Mouse (Mus musculus): ENCODE data around the gene Phlpp1.

Gene Phlpp1

GRCm38 (mm10) chr1:106199109-106199508 lies 27.6 kb downstream of the Phlpp1 start:
- DNase-seq = no peak

DNA sequence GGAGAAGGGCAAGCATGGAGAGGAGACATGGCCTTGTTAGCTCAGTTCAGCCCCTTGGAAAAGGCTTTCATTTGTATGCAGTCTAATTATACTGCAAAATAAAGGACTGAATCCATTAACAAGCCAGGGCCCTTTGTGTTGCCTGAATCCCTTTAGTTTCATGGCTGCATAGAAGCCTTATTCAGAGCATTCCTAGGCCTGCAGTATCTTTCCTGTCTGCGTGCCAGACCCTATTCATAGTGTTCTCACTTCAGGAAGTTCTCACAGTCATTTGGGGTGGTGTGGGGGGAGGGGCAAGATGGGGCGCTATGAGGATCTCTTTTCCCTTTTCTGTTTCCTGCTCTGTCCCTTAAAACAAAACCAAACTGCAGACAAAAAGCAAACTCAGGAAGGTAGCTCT lies 28.1 kb downstream of the Phlpp1 start:
- DNase-seq = peak in 1 of 2 experiments; percentile 63

DNA sequence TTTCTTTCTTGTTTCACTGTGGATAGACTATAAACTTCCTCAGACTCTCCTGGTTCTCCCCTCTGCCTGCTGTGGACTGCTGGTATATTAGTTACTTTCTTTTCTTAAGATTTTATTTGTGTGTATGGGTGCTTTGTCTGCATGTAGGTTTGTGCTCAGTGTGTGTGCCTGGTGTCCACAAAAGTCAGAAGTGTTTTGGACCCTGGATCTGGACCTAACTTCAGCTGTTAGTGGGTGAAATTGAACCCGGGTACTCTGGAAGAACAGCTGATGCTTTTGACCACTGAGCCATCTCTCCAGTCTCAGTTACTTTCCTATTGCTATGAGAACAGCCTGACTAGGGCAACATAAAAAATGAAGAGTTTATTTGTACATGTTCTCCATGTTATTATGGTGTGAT lies 29.5 kb downstream of the Phlpp1 start:
- no peak for DNase-seq

- DNase-seq = no peak
These were observed 30.4 kb downstream of the Phlpp1 start for GRCm38 (mm10) chr1:106201929-106202328.

GRCm38 (mm10) chr1:106203942-106204341 lies 32.4 kb downstream of the Phlpp1 start:
- no peak for DNase-seq

DNA sequence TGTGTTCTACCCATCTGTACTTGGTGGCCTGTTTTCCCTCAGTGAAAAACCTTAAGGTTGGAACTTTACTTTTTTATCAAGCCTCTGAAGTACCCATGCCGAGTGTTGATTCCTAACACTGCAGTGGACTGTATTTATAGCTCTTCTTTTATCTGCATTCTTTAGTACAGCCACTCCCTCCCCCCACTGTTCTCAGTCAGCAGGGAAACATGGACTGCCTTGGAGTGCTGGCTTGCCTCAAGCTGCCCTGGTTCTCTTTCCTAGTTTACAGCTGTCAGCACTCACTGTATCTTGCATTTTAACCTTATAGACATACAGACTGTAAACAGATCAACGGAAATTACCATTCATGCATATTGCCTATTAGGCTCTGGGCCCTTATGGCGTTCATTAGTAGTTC lies 32.8 kb downstream of the Phlpp1 start:
- peak in 1 of 2 experiments; percentile 36 for DNase-seq

DNA sequence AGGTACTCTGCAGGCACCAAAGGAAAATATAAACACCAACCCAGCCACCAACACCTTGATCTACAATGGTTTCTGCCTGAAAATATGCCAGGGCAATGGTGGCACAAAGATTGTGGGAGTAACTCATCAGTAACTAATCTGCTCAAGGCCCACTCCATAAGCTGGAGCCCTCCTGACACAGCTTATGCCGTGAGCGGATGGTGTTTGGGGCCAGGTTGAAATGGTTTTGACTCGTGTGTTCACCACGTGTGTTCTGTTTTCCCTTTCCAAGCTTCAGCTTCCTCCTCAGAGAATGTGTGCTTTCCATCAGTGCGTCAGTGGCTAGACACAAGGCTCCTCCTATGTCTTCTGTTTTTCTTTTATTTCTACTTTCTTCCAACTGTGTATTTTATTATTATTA lies 37.0 kb downstream of the Phlpp1 start:
- no peak for DNase-seq

GRCm38 (mm10) chr1:106210461-106210860 lies 38.9 kb downstream of the Phlpp1 start:
- DNase-seq = no peak

- no peak for DNase-seq
These were observed 39.6 kb downstream of the Phlpp1 start for GRCm38 (mm10) chr1:106211146-106211545.

DNA sequence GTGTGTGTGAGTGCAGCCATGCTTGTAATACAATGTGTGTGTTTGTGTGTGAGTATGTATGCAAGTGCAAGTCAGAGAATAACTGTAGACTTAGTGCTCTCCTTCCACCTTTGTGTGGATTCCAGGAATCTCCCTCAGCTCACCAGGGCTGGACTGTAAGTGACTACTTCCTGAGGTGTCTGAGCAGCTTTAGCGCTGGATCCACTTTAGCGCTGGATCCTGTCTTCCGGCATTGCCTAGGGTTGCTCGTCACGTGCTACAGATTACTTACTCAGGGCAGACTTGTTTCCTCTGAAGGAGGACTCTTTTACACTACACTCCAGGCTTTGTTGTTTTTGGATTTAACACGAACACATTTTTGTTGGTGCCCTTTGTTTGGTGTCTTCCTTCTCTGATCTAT lies 48.9 kb downstream of the Phlpp1 start:
- no peak for DNase-seq

- no peak for DNase-seq
These were observed 49.8 kb downstream of the Phlpp1 start for GRCm38 (mm10) chr1:106221371-106221770.

GRCm38 (mm10) chr1:106221964-106222363 lies 50.4 kb downstream of the Phlpp1 start:
- DNase-seq = no peak

DNA sequence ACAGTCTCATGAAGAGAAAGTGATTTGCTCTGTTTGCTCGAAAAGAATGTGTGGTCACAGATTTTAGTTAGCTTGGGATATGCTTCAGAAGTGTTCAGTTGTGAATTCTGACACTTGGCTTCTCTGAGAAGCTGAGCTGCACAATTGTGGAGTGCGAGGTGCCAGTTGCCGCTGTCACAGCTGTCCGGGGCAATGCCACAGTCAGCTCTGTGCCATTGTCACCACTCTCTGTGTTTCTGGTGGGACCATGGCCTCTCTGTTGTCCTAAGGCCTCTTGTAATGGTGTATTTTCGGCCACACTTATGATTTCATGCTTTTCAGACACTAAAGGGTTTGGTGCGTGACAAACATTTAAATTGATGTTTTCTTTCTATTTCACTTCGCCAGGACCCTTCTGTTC lies 55.1 kb downstream of the Phlpp1 start:
- DNase-seq = no peak

DNA sequence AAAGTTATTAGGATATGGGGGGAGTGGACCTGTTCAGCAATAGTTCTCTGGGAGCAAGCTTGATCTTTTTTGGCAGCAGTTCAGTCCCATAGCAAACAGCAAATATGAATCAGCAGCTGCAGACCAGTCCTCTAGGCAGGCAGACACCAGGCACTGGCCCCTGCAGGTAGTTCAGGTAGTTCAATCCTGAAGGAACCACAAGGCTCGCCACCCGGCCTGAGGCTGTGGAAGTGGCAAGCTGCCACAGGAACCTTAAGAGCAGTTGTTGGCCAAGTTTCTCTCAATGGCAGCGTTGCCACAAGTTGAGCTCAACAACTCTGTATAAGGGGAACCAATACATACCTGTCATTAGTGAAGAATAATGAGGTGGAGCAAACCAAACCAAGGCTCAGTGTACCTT lies 58.8 kb downstream of the Phlpp1 start:
- peak; percentile 30 to 34 for DNase-seq

DNA sequence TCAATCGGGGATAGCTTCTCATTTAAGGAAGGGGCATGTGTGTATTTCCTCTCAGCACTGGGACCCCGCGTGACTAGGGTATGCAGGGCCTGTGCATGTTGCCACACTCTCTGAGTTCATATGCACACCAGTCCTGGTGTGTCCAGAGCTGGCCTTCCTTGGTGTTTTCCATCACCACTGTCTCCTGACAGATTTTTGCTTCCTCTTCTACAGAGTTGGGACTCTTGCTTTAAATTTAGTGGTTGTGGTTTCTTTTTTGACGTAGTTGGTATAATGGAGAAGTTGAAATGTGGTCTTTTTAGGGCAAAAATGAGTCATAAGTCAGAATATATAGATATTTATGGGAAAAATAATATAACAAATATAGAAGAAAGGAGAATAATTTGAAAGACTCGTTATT lies 59.8 kb downstream of the Phlpp1 start:
- DNase-seq = peak in 1 of 2 experiments; percentile 22

DNA sequence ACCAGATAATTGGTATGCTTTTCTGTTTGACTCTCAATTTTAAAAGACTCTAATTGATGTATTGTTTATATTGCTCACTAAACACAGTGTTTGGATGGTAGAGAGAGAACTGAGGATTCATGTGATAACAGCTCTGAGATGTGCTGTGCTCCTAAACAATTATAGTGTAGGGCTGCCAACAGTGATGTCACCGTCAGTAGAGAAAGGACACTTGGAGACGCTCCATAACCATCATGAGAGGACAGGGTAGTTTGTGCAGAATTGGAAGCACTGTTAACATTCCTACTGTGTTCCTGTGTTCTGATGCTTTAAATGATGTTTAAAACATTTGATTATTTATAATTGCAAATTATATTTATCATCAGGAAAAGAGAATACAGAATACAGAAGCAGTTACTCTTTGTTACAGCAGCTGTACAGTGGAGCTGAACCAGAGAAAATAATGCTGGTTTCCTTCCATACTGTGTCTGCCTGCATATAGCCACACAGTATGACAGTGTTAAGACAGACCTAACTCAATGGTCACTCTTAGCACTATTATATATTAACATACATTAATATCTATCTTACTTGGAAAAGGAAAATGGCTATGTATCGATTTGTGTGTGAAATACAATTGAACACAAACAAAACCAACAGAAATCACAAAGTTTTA lies 60.4 kb downstream of the Phlpp1 start:
- peak; percentile 53 to 78 for DNase-seq

DNA sequence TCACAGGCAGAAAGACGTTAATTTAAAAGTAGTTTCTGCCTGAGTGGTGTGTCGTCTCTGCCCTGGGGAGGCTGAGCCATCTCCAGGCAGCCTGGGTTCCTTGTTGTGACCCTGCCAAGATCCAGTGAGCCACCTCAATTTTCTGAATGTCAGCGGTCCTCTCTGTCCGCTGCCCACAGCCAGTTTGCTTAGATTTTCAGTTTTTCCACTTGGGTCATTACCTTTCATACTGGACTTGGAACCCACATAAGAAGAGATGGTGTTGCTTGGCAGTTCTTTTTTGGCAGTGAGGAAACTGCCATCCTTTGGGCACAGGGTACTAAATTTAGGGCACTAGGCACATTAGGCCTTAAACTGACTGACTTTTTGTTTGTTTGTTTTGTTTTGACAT lies 60.9 kb downstream of the Phlpp1 start:
- DNase-seq = peak; percentile 39 to 45

DNA sequence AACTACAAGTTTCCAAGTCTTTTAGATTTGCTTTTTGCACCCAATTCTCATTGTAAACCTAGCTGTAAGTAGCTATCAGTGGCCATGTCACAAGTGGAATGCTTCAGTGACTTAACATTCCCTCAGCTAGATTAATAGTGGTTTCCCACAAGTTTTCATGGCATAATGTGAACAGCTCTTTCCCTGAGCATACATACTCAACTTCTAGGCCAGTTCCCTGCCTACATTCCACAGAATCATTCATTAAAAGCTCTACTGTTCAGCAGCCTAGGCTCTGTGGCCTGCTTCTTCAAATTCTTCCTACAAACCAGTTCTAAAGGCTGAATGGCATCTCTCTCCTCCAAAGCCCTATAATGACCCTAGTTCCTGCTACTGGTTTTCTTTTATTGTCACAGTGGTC lies 65.4 kb downstream of the Phlpp1 start:
- no peak for DNase-seq

DNA sequence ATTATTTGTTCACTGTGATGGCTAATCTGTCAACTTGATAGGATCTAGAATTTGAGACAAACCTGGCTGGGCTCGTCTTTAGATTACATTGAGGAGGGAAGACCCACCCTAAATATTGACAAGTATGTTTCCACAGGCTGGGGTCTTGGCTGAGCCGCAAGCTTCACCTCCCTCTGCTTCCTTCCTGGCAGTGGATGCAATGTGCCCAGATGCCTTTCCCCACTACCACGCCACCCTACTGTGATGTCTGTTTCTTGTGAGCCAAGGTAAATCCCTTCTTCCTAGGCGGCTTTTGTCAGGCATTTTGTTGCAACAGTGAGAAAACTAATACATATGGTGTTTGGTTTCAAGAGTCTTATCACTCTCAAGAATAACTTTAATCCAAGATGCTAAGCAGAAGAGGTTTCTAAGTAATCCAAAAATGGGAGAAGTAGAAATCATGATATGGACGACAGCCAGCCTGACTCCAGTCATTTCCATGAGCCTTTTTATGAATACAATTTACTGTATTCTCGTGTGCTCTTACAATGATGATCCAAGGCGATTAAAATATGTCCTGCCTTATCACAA lies 68.6 kb downstream of the Phlpp1 start:
- peak; percentile 48 to 56 for DNase-seq

GRCm38 (mm10) chr1:106241059-106241458 lies 69.5 kb downstream of the Phlpp1 start:
- peak; percentile 47 to 54 for DNase-seq

DNA sequence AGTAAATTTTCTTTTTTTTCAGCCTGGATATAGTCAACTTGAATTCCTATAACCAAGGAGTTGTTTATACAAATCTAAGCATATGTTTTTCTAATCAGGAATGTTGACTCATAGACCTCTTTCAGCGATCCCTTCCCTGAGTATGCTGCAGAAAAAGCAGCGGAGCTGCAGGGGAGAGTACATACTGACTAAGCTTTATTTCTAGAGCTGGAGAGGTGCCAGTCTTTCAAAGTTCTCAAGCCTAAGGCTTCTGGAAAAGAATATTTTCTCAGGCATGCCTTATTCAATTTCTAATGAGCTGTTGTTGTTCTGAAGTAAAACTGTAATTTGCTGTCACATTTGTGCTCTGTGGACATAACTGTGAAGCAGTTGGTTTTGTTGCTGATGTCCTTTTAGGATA lies 70.6 kb downstream of the Phlpp1 start:
- no peak for DNase-seq

DNA sequence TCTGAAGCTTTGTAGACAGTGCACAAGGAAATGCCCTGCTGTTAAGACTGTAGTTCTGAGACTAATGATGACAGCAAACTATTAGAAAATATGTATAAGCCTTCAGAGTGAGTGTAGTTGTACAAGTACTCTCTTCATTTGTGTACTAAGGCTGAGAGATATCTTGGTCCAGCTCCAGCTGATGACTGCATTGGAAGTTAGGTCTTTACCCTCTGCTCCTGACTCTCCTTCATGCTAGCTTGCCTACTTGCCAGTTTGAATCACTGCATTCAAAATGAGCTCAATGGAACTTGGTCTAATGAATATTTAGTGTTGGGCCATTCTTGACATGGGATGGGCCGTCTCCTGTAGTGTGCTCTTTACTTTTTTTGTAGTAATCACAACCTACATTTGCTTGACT lies 71.8 kb downstream of the Phlpp1 start:
- DNase-seq = no peak

DNA sequence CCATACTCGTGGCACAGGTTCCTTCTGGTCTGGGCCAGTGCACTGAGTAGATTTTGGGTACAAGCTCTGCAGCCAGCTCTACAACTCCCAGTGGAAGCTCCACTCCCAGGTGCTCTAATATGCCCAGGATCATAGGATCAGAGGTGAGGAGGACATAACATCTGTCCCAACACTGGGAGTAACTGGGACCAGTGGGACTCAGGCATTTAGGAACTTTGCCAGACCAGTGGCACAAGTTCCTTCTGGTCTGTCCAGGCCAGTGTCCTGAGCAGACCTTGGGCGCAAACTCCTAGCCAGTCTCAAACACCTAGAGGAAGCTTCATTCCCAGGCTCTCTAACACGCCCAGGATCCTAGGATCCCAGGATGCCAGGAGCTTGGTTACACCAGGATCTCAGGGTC lies 72.7 kb downstream of the Phlpp1 start:
- DNase-seq = no peak

GRCm38 (mm10) chr1:106254047-106254446 lies 82.5 kb downstream of the Phlpp1 start:
- DNase-seq = no peak

DNA sequence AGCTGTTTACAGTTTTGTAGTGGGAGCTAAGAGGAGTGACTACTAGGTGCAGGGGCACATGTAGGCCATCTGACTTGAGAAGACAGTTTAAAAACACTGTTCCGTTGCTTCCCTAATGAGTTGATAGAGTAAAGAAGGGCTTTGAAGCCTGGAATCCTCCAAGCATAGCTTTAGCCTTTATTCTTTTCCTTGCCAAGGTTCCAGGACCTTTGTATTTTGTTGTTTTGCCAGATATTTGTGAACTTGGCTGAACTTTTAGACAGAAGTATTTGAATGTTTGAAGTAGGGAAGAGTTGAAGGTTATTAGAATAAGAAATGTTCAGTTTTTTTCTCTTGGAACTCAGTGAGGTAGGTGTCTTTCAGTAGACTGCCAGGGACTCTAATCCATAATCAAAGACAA lies 85.6 kb downstream of the Phlpp1 start:
- DNase-seq = no peak

Measured in cerebellum, postnatal 25 days (tissue).